Mouse (Mus musculus) yolk sac, embryonic 10.5 days (tissue): ENCODE results near the gene Cdh26.

Experiments
- DNase-seq: peaks from one replicate; pipeline ENCODE4 v3.0.0-alpha.2; 2017; ENCODE audit warnings: low spot score

The Cdh26 gene

GRCm38 (mm10) chr2:178430231-178430630 lies at the start of gene Cdh26:
TSS of gene Cdh26 (plus strand) at chr2:178430531.
- no peak for DNase-seq

GRCm38 (mm10) chr2:178407053-178407815 lies 23.1 kb upstream of the Cdh26 start, which contains the start of gene Sycp2:
TSS of gene Sycp2 (minus strand) at chr2:178407685.
- no peak for DNase-seq

- DNase-seq: no peak
Observed at GRCm38 (mm10) chr2:178409024-178409423, 21.3 kb upstream of the Cdh26 start.

GRCm38 (mm10) chr2:178410286-178410685 lies 20.0 kb upstream of the Cdh26 start:
- no peak for DNase-seq

GRCm38 (mm10) chr2:178412598-178412997 lies 17.7 kb upstream of the Cdh26 start:
- DNase-seq: no peak

GRCm38 (mm10) chr2:178413081-178413480 lies 17.2 kb upstream of the Cdh26 start:
- no peak for DNase-seq

GRCm38 (mm10) chr2:178413481-178414260 lies 16.7 kb upstream of the Cdh26 start:
- DNase-seq: peak; percentile 9

- DNase-seq: peak; percentile 64
Observed at GRCm38 (mm10) chr2:178414261-178415149, 15.8 kb upstream of the Cdh26 start, which contains the start of the genes Ppp1r3d and Fam217b. TSS of gene Ppp1r3d (minus strand) at chr2:178414472. TSS of gene Fam217b (plus strand) at chr2:178414524.

GRCm38 (mm10) chr2:178415150-178415448 lies 15.2 kb upstream of the Cdh26 start:
- no peak for DNase-seq

- DNase-seq: peak; percentile 0
Observed at GRCm38 (mm10) chr2:178416427-178416826, 13.9 kb upstream of the Cdh26 start.

- DNase-seq: peak; percentile 0
Observed at GRCm38 (mm10) chr2:178416970-178417369, 13.4 kb upstream of the Cdh26 start.

- DNase-seq: no peak
Observed at GRCm38 (mm10) chr2:178420576-178420975, 9.8 kb upstream of the Cdh26 start.

GRCm38 (mm10) chr2:178421603-178422002 lies 8.7 kb upstream of the Cdh26 start:
- no peak for DNase-seq

GRCm38 (mm10) chr2:178422186-178422585 lies 8.1 kb upstream of the Cdh26 start:
- DNase-seq: peak; percentile 26

GRCm38 (mm10) chr2:178423223-178423622 lies 7.1 kb upstream of the Cdh26 start:
- DNase-seq: no peak

- DNase-seq: no peak
Observed at GRCm38 (mm10) chr2:178426229-178426628, 4.1 kb upstream of the Cdh26 start.

GRCm38 (mm10) chr2:178427181-178427580 lies 3.1 kb upstream of the Cdh26 start:
- DNase-seq: no peak

- DNase-seq: no peak
Observed at GRCm38 (mm10) chr2:178428183-178428582, 2.1 kb upstream of the Cdh26 start.

- no peak for DNase-seq
Observed at GRCm38 (mm10) chr2:178428676-178429075, 1.7 kb upstream of the Cdh26 start.

GRCm38 (mm10) chr2:178429426-178429825 lies 905 bp upstream of the Cdh26 start:
- no peak for DNase-seq

- no peak for DNase-seq
Observed at GRCm38 (mm10) chr2:178433495-178433894, 3.2 kb downstream of the Cdh26 start.

GRCm38 (mm10) chr2:178433903-178434302 lies 3.6 kb downstream of the Cdh26 start:
- no peak for DNase-seq
